Mouse (Mus musculus) CH12.LX (cell line): ENCODE measurements around the gene Wwc2. TPM values are rescaled to one million over a fixed set of nuclear protein-coding genes. Genes with fewer than 3 reads are reported as not detected.

Source experiments
- DNase-seq: peaks from one replicate; pipeline ENCODE4 v3.0.0-alpha.2; 2013; ENCODE audit errors: extremely low read depth
- H3K27ac ChIP-seq: 2 replicates; pipeline ENCODE4 v1.5.1; 2012; ENCODE audit warnings: low read depth, mild to moderate bottlenecking, control low read depth, moderate library complexity; ENCODE audit not compliant: insufficient read depth
- H3K27me3 ChIP-seq: replicated peaks from 2 replicates; pipeline ENCODE3; 2012; ENCODE audit warnings: inconsistent platforms
- H3K36me3 ChIP-seq, 2 experiments: replicated peaks in 1 of 2; 2 replicates each; pipeline versions ENCODE3 to v1.6.1; 2012; ENCODE audit warnings: inconsistent platforms in 1 of 2, low read length in 1 of 2, mild to moderate bottlenecking in 1 of 2, mixed read lengths in 1 of 2, moderate library complexity in 1 of 2; ENCODE audit not compliant: control insufficient read depth in 1 of 2, insufficient read depth in 1 of 2
- H3K4me1 ChIP-seq, 2 experiments: 2 replicates each; pipeline ENCODE4 v1.6.1; 2012; ENCODE audit warnings: inconsistent platforms in 1 of 2, moderate library complexity in 1 of 2; ENCODE audit not compliant: insufficient read depth in 2 of 2, control insufficient read depth in 1 of 2
- H3K4me2 ChIP-seq: 2 replicates; pipeline ENCODE4 v1.6.1; 2012; ENCODE audit warnings: low read depth, mild to moderate bottlenecking, control low read depth; ENCODE audit not compliant: poor library complexity, insufficient read depth, severe bottlenecking
- H3K4me3 ChIP-seq, 3 experiments: fragments of 150-350 bp in 1 of 3; sonication (generic) in 1 of 3; replicated peaks in 1 of 3; 2 replicates each; pipeline versions ENCODE3 to v1.5.1; 2011 to 2012; ENCODE audit warnings: low read depth in 2 of 3, low read length in 2 of 3, mild to moderate bottlenecking in 2 of 3, moderate library complexity in 2 of 3, control low read depth in 1 of 3, improper control_type of control experiment in 1 of 3, inconsistent platforms in 1 of 3, mixed read lengths in 1 of 3; ENCODE audit not compliant: poor library complexity in 1 of 3
- H3K79me2 ChIP-seq: replicated peaks from 2 replicates; pipeline ENCODE4 v1.6.1; 2012; ENCODE audit warnings: mild to moderate bottlenecking, moderate library complexity; ENCODE audit not compliant: control insufficient read depth, poor library complexity, insufficient read depth, severe bottlenecking; ENCODE audit errors: extremely low read depth
- H3K9ac ChIP-seq: 2 replicates; pipeline ENCODE4 v1.6.1; 2012; ENCODE audit warnings: low read depth, mild to moderate bottlenecking, control low read depth, moderate library complexity; ENCODE audit not compliant: insufficient read depth
- H3K9me3 ChIP-seq: replicated peaks from 2 replicates; pipeline ENCODE3; 2012; ENCODE audit warnings: low read length, inconsistent platforms, mixed read lengths
- CHD1 ChIP-seq: IDR thresholded peaks from 2 replicates; pipeline ENCODE4 v1.6.1; 2012; ENCODE audit warnings: low read depth, low read length, improper control_type of control experiment, inconsistent platforms
- CHD2 ChIP-seq: IDR thresholded peaks from 2 replicates; pipeline ENCODE4 v1.6.1; 2011; ENCODE audit warnings: low read length, improper control_type of control experiment
- ELF1 ChIP-seq: IDR thresholded peaks from 2 replicates; pipeline ENCODE4 v1.6.1; 2014; ENCODE audit warnings: low read depth, mild to moderate bottlenecking, inconsistent platforms, low read length, improper control_type of control experiment
- GABPA ChIP-seq: IDR thresholded peaks from 2 replicates; pipeline ENCODE4 v1.6.1; 2012; ENCODE audit warnings: low read depth, low read length, improper control_type of control experiment, inconsistent platforms; ENCODE audit not compliant: insufficient replicate concordance
- IRF4 ChIP-seq: IDR thresholded peaks from 2 replicates; pipeline ENCODE4 v1.6.1; 2014; ENCODE audit warnings: low read depth, mild to moderate bottlenecking, inconsistent platforms, low read length, improper control_type of control experiment
- JUN ChIP-seq: IDR thresholded peaks from 2 replicates; pipeline ENCODE4 v1.6.1; 2011; ENCODE audit warnings: low read depth, mild to moderate bottlenecking, low read length, improper control_type of control experiment, moderate library complexity; ENCODE audit not compliant: insufficient read depth
- KAT2A ChIP-seq: IDR thresholded peaks from 2 replicates; pipeline ENCODE4 v1.6.1; 2012; ENCODE audit warnings: low read length, improper control_type of control experiment, inconsistent platforms; ENCODE audit not compliant: insufficient replicate concordance
- MAX ChIP-seq: IDR thresholded peaks from 2 replicates; pipeline ENCODE4 v1.6.1; 2011; ENCODE audit warnings: low read length, improper control_type of control experiment
- MAZ ChIP-seq: IDR thresholded peaks from 2 replicates; pipeline ENCODE4 v1.6.1; 2012; ENCODE audit warnings: low read depth, mild to moderate bottlenecking, inconsistent platforms, low read length, improper control_type of control experiment, moderate library complexity
- MEF2A ChIP-seq: IDR thresholded peaks from 2 replicates; pipeline ENCODE4 v1.6.1; 2014; ENCODE audit warnings: low read depth, mild to moderate bottlenecking, inconsistent platforms, low read length, improper control_type of control experiment, borderline replicate concordance
- MYC ChIP-seq: IDR thresholded peaks from 2 replicates; pipeline ENCODE4 v1.6.1; 2011; ENCODE audit warnings: low read depth, mild to moderate bottlenecking, improper control_type of control experiment, low read length
- NELFE ChIP-seq: IDR thresholded peaks from 2 replicates; pipeline ENCODE4 v1.6.1; 2011; ENCODE audit warnings: low read depth, low read length, improper control_type of control experiment
- NRF1 ChIP-seq: IDR thresholded peaks from 2 replicates; pipeline ENCODE4 v1.6.1; 2014; ENCODE audit warnings: low read depth, mild to moderate bottlenecking, inconsistent platforms, low read length, improper control_type of control experiment, moderate library complexity
- RCOR1 ChIP-seq: conservative IDR thresholded peaks from 2 replicates; pipeline ENCODE4 v1.6.1; 2012; ENCODE audit warnings: low read depth, mild to moderate bottlenecking, inconsistent platforms, low read length, improper control_type of control experiment
- TCF12 ChIP-seq: IDR thresholded peaks from 2 replicates; pipeline ENCODE4 v1.6.1; 2014; ENCODE audit warnings: low read depth, mild to moderate bottlenecking, inconsistent platforms, low read length, improper control_type of control experiment
- UBTF ChIP-seq: IDR thresholded peaks from 2 replicates; pipeline ENCODE4 v1.6.1; 2012; ENCODE audit warnings: low read depth, mild to moderate bottlenecking, inconsistent platforms, low read length, improper control_type of control experiment, moderate library complexity
- dilution Hi-C: fragments of 300-500 bp; cut with MboI; formaldehyde crosslinking; loops from 2 replicates; pipeline ENCODE4 v1.14.3; 2020; ENCODE audit warnings: low sequenced_read_pairs; ENCODE audit not compliant: extremely low pct_unique_long_range_greater_than_20kb, extremely low pct_ligation_motif_present
- in situ Hi-C: fragments of 300-500 bp; cut with MboI; formaldehyde crosslinking; loops from 3 replicates; pipeline ENCODE4 v1.14.3; 2019; ENCODE audit warnings: low sequenced_read_pairs, low pct_ligation_motif_present, low pct_unique_long_range_greater_than_20kb, mixed read lengths
- polyA plus RNA-seq: library from polyadenylated mRNA; unstranded; fragments of >175 nt; gene quantifications from 2 replicates; pipeline ENCODE4 v1.2.1, GENCODE M21; 2012; ENCODE audit warnings: low read depth; ENCODE audit not compliant: insufficient read length
- total RNA-seq, 2 experiments: library from RNA; depleted of rRNA; stranded (reverse); fragments of 300-350 nt in 1 of 2; fragments of >200 nt in 1 of 2; gene quantifications; 2 replicates each; pipeline ENCODE4 v1.2.3; 2012 to 2014

The Wwc2 gene
- total and polyA plus RNA-seq, 3 experiments: 0.04 to 1.1 (median 0.32) TPM

- in situ Hi-C loops: no loop called here
- no peak for DNase-seq
- H3K79me2 ChIP-seq: no peaks in the 10 kb centered on the region
- TF ChIP-seq MYC (no peak), IRF4 (no peak), GABPA (no peak), NELFE (no peak), KAT2A (no peak), MAX (no peak), MEF2A (no peak), ELF1 (no peak)
- no peak overlapping the region for H3K4me2 ChIP-seq
- H3K4me1 ChIP-seq: no peaks in the 10 kb centered on the region
- H3K27me3 ChIP-seq: no peaks in the 10 kb centered on the region
- H3K27ac ChIP-seq: no peak overlapping the region
- no peak overlapping the region for H3K9ac ChIP-seq
- no peak overlapping the region for H3K4me3 ChIP-seq
- dilution Hi-C loops: no loop called here
- no peaks in the 10 kb centered on the region for H3K36me3 ChIP-seq
- H3K9me3 ChIP-seq: no peaks in the 10 kb centered on the region
Observed at GRCm38 (mm10) chr8:47905256-47905655, 85.5 kb downstream of the Wwc2 start.

GRCm38 (mm10) chr8:47904004-47904403 is 86.7 kb downstream of the Wwc2 start:
- Histone ChIP-seq H3K4me1 (no peaks in the 10 kb centered on the region), H3K36me3 (no peaks in the 10 kb centered on the region), H3K4me2 (no peak overlapping the region), H3K27me3 (no peaks in the 10 kb centered on the region), H3K9me3 (no peaks in the 10 kb centered on the region), H3K79me2 (no peaks in the 10 kb centered on the region), H3K9ac (no peak overlapping the region), H3K4me3 (no peak overlapping the region), H3K27ac (no peak overlapping the region)
- DNase-seq: no peak
- TF ChIP-seq ELF1: no peak
- no peak for TF ChIP-seq TCF12
- no peak for TF ChIP-seq UBTF
- TF ChIP-seq RCOR1: no peak
- no peak for TF ChIP-seq MAX
- no peak for TF ChIP-seq MAZ
- no peak for TF ChIP-seq JUN
- TF ChIP-seq CHD2: no peak
- dilution Hi-C loops (no loop called here), in situ Hi-C loops (no loop called here)

- dilution Hi-C loops: no loop called here
- no peak overlapping the region for H3K9ac ChIP-seq
- H3K79me2 ChIP-seq: no peaks in the 10 kb centered on the region
- H3K4me3 ChIP-seq: no peak overlapping the region
- no peaks in the 10 kb centered on the region for H3K9me3 ChIP-seq
- H3K27ac ChIP-seq: no peak overlapping the region
- in situ Hi-C loops: no loop called here
- TF ChIP-seq CHD1 (no peak), MAX (no peak), NRF1 (no peak), MYC (no peak)
- TF ChIP-seq, all 38 proteins: peak for 0
- Histone ChIP-seq H3K36me3 (no peaks in the 10 kb centered on the region), H3K27me3 (no peaks in the 10 kb centered on the region), H3K4me1 (no peaks in the 10 kb centered on the region), H3K4me2 (no peak overlapping the region)
- no peak for DNase-seq
Observed at GRCm38 (mm10) chr8:47902704-47903103, 88.0 kb downstream of the Wwc2 start.
